Mouse (Mus musculus) CH12.LX (cell line): ENCODE data around the gene Anapc5. TPM values are rescaled to one million over a fixed set of nuclear protein-coding genes. Genes with fewer than 3 reads are reported as not detected.

ENCODE experiments used
- DNase-seq: peaks from one replicate; pipeline ENCODE4 v3.0.0-alpha.2; 2013; ENCODE audit errors: extremely low read depth
- H3K27ac ChIP-seq: 2 replicates; pipeline ENCODE4 v1.5.1; 2012; ENCODE audit warnings: low read depth, mild to moderate bottlenecking, control low read depth, moderate library complexity; ENCODE audit not compliant: insufficient read depth
- H3K27me3 ChIP-seq: replicated peaks from 2 replicates; pipeline ENCODE3; 2012; ENCODE audit warnings: inconsistent platforms
- H3K36me3 ChIP-seq, 2 experiments: replicated peaks in 1 of 2; 2 replicates each; pipeline versions ENCODE3 to v1.6.1; 2012; ENCODE audit warnings: inconsistent platforms in 1 of 2, low read length in 1 of 2, mild to moderate bottlenecking in 1 of 2, mixed read lengths in 1 of 2, moderate library complexity in 1 of 2; ENCODE audit not compliant: control insufficient read depth in 1 of 2, insufficient read depth in 1 of 2
- H3K4me1 ChIP-seq, 2 experiments: 2 replicates each; pipeline ENCODE4 v1.6.1; 2012; ENCODE audit warnings: inconsistent platforms in 1 of 2, moderate library complexity in 1 of 2; ENCODE audit not compliant: insufficient read depth in 2 of 2, control insufficient read depth in 1 of 2
- H3K4me2 ChIP-seq: 2 replicates; pipeline ENCODE4 v1.6.1; 2012; ENCODE audit warnings: low read depth, mild to moderate bottlenecking, control low read depth; ENCODE audit not compliant: poor library complexity, insufficient read depth, severe bottlenecking
- H3K4me3 ChIP-seq, 3 experiments: fragments of 150-350 bp in 1 of 3; sonication (generic) in 1 of 3; replicated peaks in 1 of 3; 2 replicates each; pipeline versions ENCODE3 to v1.5.1; 2011 to 2012; ENCODE audit warnings: low read depth in 2 of 3, low read length in 2 of 3, mild to moderate bottlenecking in 2 of 3, moderate library complexity in 2 of 3, control low read depth in 1 of 3, improper control_type of control experiment in 1 of 3, inconsistent platforms in 1 of 3, mixed read lengths in 1 of 3; ENCODE audit not compliant: poor library complexity in 1 of 3
- H3K79me2 ChIP-seq: replicated peaks from 2 replicates; pipeline ENCODE4 v1.6.1; 2012; ENCODE audit warnings: mild to moderate bottlenecking, moderate library complexity; ENCODE audit not compliant: control insufficient read depth, poor library complexity, insufficient read depth, severe bottlenecking; ENCODE audit errors: extremely low read depth
- H3K9ac ChIP-seq: 2 replicates; pipeline ENCODE4 v1.6.1; 2012; ENCODE audit warnings: low read depth, mild to moderate bottlenecking, control low read depth, moderate library complexity; ENCODE audit not compliant: insufficient read depth
- H3K9me3 ChIP-seq: replicated peaks from 2 replicates; pipeline ENCODE3; 2012; ENCODE audit warnings: low read length, inconsistent platforms, mixed read lengths
- CHD1 ChIP-seq: IDR thresholded peaks from 2 replicates; pipeline ENCODE4 v1.6.1; 2012; ENCODE audit warnings: low read depth, low read length, improper control_type of control experiment, inconsistent platforms
- ELF1 ChIP-seq: IDR thresholded peaks from 2 replicates; pipeline ENCODE4 v1.6.1; 2014; ENCODE audit warnings: low read depth, mild to moderate bottlenecking, inconsistent platforms, low read length, improper control_type of control experiment
- EP300 ChIP-seq: IDR thresholded peaks from 2 replicates; pipeline ENCODE4 v1.6.1; 2011; ENCODE audit warnings: low read length, improper control_type of control experiment
- JUND ChIP-seq: conservative IDR thresholded peaks from 2 replicates; pipeline ENCODE4 v1.6.1; 2011; ENCODE audit warnings: low read depth, low read length, improper control_type of control experiment
- KAT2A ChIP-seq: IDR thresholded peaks from 2 replicates; pipeline ENCODE4 v1.6.1; 2012; ENCODE audit warnings: low read length, improper control_type of control experiment, inconsistent platforms; ENCODE audit not compliant: insufficient replicate concordance
- MAFK ChIP-seq: IDR thresholded peaks from 2 replicates; pipeline ENCODE4 v1.6.1; 2011; ENCODE audit warnings: low read length, improper control_type of control experiment; ENCODE audit not compliant: insufficient replicate concordance
- MAZ ChIP-seq: IDR thresholded peaks from 2 replicates; pipeline ENCODE4 v1.6.1; 2012; ENCODE audit warnings: low read depth, mild to moderate bottlenecking, inconsistent platforms, low read length, improper control_type of control experiment, moderate library complexity
- MYC ChIP-seq: IDR thresholded peaks from 2 replicates; pipeline ENCODE4 v1.6.1; 2011; ENCODE audit warnings: low read depth, mild to moderate bottlenecking, improper control_type of control experiment, low read length
- NELFE ChIP-seq: IDR thresholded peaks from 2 replicates; pipeline ENCODE4 v1.6.1; 2011; ENCODE audit warnings: low read depth, low read length, improper control_type of control experiment
- NRF1 ChIP-seq: IDR thresholded peaks from 2 replicates; pipeline ENCODE4 v1.6.1; 2014; ENCODE audit warnings: low read depth, mild to moderate bottlenecking, inconsistent platforms, low read length, improper control_type of control experiment, moderate library complexity
- PAX5 ChIP-seq: IDR thresholded peaks from 2 replicates; pipeline ENCODE4 v1.6.1; 2012; ENCODE audit warnings: low read length, inconsistent platforms, mixed read lengths
- POLR2A ChIP-seq: IDR thresholded peaks from 2 replicates; pipeline ENCODE4 v1.6.1; 2011; ENCODE audit warnings: low read depth, mild to moderate bottlenecking, improper control_type of control experiment, low read length
- POLR2AphosphoS2 ChIP-seq: IDR thresholded peaks from 2 replicates; pipeline ENCODE4 v1.6.1; 2011; ENCODE audit warnings: low read depth, low read length, improper control_type of control experiment
- RCOR1 ChIP-seq: conservative IDR thresholded peaks from 2 replicates; pipeline ENCODE4 v1.6.1; 2012; ENCODE audit warnings: low read depth, mild to moderate bottlenecking, inconsistent platforms, low read length, improper control_type of control experiment
- TCF12 ChIP-seq: IDR thresholded peaks from 2 replicates; pipeline ENCODE4 v1.6.1; 2014; ENCODE audit warnings: low read depth, mild to moderate bottlenecking, inconsistent platforms, low read length, improper control_type of control experiment
- UBTF ChIP-seq: IDR thresholded peaks from 2 replicates; pipeline ENCODE4 v1.6.1; 2012; ENCODE audit warnings: low read depth, mild to moderate bottlenecking, inconsistent platforms, low read length, improper control_type of control experiment, moderate library complexity
- USF2 ChIP-seq: conservative IDR thresholded peaks from 2 replicates; pipeline ENCODE4 v1.6.1; 2011; ENCODE audit warnings: low read depth, low read length, improper control_type of control experiment
- ZC3H11A ChIP-seq: IDR thresholded peaks from 2 replicates; pipeline ENCODE4 v1.6.1; 2012; ENCODE audit warnings: low read depth, mild to moderate bottlenecking, inconsistent platforms, low read length, improper control_type of control experiment
- ZNF384 ChIP-seq: IDR thresholded peaks from 2 replicates; pipeline ENCODE4 v1.6.1; 2012; ENCODE audit warnings: low read depth, low read length, improper control_type of control experiment, inconsistent platforms
- dilution Hi-C: fragments of 300-500 bp; cut with MboI; formaldehyde crosslinking; loops from 2 replicates; pipeline ENCODE4 v1.14.3; 2020; ENCODE audit warnings: low sequenced_read_pairs; ENCODE audit not compliant: extremely low pct_unique_long_range_greater_than_20kb, extremely low pct_ligation_motif_present
- in situ Hi-C: fragments of 300-500 bp; cut with MboI; formaldehyde crosslinking; loops from 3 replicates; pipeline ENCODE4 v1.14.3; 2019; ENCODE audit warnings: low sequenced_read_pairs, low pct_ligation_motif_present, low pct_unique_long_range_greater_than_20kb, mixed read lengths
- polyA plus RNA-seq: library from polyadenylated mRNA; unstranded; fragments of >175 nt; gene quantifications from 2 replicates; pipeline ENCODE4 v1.2.1, GENCODE M21; 2012; ENCODE audit warnings: low read depth; ENCODE audit not compliant: insufficient read length
- total RNA-seq, 2 experiments: library from RNA; depleted of rRNA; stranded (reverse); fragments of 300-350 nt in 1 of 2; fragments of >200 nt in 1 of 2; gene quantifications; 2 replicates each; pipeline ENCODE4 v1.2.3; 2012 to 2014

Anapc5 gene
- total and polyA plus RNA-seq, 3 experiments: 247 to 280 (median 252) TPM

DNA sequence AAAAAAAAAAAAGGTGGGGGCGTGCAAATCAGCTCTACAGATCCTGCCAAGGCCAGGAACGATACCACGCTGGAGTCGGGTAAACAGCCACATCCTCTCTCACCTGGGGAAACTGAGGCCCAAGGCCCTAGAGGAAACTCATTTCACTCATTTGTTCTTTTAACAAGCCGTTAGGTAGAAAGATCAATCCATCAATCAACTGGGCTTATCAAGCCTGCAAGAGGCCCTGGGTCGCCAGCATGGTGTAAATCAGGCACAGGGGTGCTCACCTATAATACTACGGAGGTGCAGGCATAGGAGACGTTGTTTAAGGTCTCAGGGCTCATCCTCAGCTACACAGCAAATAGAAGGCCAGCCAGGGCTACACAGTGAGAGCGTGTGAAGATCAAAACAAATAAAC is 49.7 kb downstream of the Anapc5 start:
- Histone ChIP-seq H3K36me3 (peaks cover 0 to 43% of the 10 kb centered on the region in 2 experiments), H3K4me3 (no peak overlapping the region), H3K4me2 (no peak overlapping the region), H3K9ac (no peak overlapping the region), H3K4me1 (peaks cover 0 to 11% of the 10 kb centered on the region in 2 experiments; a peak in 2 of 4 replicates), H3K9me3 (no peaks in the 10 kb centered on the region), H3K27me3 (no peaks in the 10 kb centered on the region), H3K79me2 (no peaks in the 10 kb centered on the region), H3K27ac (no peak overlapping the region)
- dilution Hi-C loops: no loop called here
- no peak for DNase-seq
- in situ Hi-C loops: no loop called here
- TF ChIP-seq POLR2AphosphoS2: no peak
- no peak for TF ChIP-seq UBTF
- no peak for TF ChIP-seq CHD1
- TF ChIP-seq EP300: no peak
- no peak for TF ChIP-seq KAT2A
- TF ChIP-seq MAFK: no peak
- TF ChIP-seq NRF1: no peak
- TF ChIP-seq TCF12: no peak
- TF ChIP-seq ELF1: no peak
- TF ChIP-seq ZNF384: no peak

DNA sequence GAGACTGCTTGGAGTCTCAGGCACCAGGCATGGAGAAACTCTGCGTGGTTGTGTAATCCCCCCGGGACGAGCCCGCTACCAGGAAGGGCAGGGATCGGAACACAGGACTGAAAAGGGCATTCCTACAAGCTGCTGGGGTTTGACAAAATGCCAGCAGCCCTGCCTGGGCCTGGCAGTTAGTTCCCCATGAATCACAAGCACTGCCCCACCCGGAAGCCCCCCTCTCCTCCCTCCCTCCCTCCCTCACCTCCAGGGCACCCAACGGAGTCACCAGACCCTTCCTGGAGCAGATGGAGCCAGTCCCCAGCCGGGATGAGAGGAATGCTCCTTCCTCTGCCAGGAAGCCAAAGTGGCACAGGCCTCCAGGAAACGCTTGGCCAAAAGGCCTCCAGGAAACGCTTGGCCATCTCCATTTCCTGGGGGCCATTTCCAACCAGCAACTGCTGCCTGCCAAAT is 50.3 kb downstream of the Anapc5 start:
- dilution Hi-C loops: no loop called here
- DNase-seq: no peak
- TF ChIP-seq POLR2AphosphoS2: no peak
- TF ChIP-seq POLR2A: no peak
- no peak for TF ChIP-seq RCOR1
- TF ChIP-seq NRF1: no peak
- TF ChIP-seq, all 38 proteins: peak for 0
- peaks cover 0 to 43% of the 10 kb centered on the region in 2 experiments for H3K36me3 ChIP-seq
- no peaks in the 10 kb centered on the region for H3K79me2 ChIP-seq
- H3K27me3 ChIP-seq: no peaks in the 10 kb centered on the region
- H3K9me3 ChIP-seq: no peaks in the 10 kb centered on the region
- in situ Hi-C loops: no loop called here
- no peak overlapping the region for H3K4me2 ChIP-seq
- no peak overlapping the region for H3K4me3 ChIP-seq
- no peak overlapping the region for H3K9ac ChIP-seq
- no peak overlapping the region for H3K27ac ChIP-seq
- peaks cover 0 to 11% of the 10 kb centered on the region in 2 experiments; a peak in 2 of 4 replicates for H3K4me1 ChIP-seq

DNA sequence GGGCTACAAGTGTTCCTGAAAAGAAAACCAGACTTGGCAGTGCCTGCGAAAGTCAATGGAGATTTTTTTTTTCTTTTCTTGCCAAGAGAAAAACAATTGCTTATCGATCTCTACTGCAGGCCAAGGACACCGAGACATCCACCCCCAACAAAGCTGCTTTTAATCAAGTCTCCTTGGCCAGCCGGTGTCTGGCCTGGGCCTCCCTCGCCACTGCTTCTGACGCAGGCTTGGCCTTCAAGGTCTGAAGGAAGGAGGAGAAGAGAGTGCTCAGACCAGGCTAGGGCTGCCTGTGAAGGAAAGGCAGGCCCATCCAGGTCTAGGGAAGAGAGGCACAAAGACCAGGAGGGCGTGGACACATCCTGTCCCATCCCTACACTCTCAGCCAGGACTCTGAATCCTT is 50.8 kb downstream of the Anapc5 start:
- Histone ChIP-seq H3K27me3 (no peaks in the 10 kb centered on the region), H3K36me3 (peaks cover 0 to 42% of the 10 kb centered on the region in 2 experiments), H3K27ac (no peak overlapping the region), H3K4me2 (no peak overlapping the region), H3K4me1 (peaks cover 0 to 11% of the 10 kb centered on the region in 2 experiments; a peak in 2 of 4 replicates), H3K4me3 (no peak overlapping the region), H3K79me2 (no peaks in the 10 kb centered on the region), H3K9me3 (no peaks in the 10 kb centered on the region), H3K9ac (no peak overlapping the region)
- DNase-seq: no peak
- dilution Hi-C loops: no loop called here
- TF ChIP-seq JUND (no peak), USF2 (no peak), UBTF (no peak), PAX5 (no peak), MAFK (no peak), NRF1 (no peak), MAZ (no peak), RCOR1 (no peak), ZC3H11A (no peak), MYC (no peak), NELFE (no peak), ELF1 (no peak), ZNF384 (no peak)
- in situ Hi-C loops: no loop called here
